In the genomic region with DNA sequence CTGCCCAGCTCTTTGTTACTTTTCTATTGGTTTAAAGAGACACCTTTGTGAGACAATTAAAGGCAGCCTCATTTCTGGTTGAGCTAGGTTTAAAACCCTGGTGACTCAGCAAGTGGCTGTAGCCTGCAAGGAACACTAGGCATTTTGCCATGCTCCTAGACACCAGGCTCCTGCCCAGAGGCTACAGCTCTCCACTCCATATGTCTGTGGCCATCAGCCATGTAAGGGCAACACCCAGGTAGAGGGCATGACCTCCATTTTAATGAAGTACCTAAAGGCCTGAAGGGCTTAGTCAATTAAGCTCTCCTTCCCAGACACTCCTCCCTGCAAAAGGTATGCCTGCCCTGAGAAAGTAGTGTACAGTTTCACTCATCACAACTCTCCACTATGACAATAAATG, we compare ENCODE assay signal across 21 mouse cellular contexts.
A peak's percentile ranks its signal among the peaks of the same experiment; 100 is the strongest.
DNase-seq lines count a peak whose midpoint lies in the region; ATAC-seq and TF ChIP-seq lines count a peak whose summit lies in the region.
"Had no signal": no experiment of that assay in that cellular context is flagged by ENCODE, and none has a peak within 500 bp of the region (broad histone marks: within the 10 kb centered on the region; RNA-seq: fewer than 3 reads in every experiment).

No protein-coding gene starts in this region.

- no peak overlapping the region for H3K27ac ChIP-seq in heart, embryonic 10.5 days
- H3K27ac ChIP-seq in liver, postnatal 0 days (ENCODE audit: low read depth) = no peak overlapping the region
- no peak overlapping the region for H3K27ac ChIP-seq in liver, embryonic 11.5 days (ENCODE audit: low read depth, low read length)
- H3K27ac ChIP-seq: embryonic facial prominence, embryonic 15.5 days; hindbrain, embryonic 10.5 days; hindbrain, embryonic 14.5 days; intestine, embryonic 15.5 days had no signal

- TF ChIP-seq CTCF in liver, postnatal 0 days (IDR thresholded peaks at IDR 0.05; ENCODE audit: low read depth) = no peak
- TF ChIP-seq CTCF in lung, adult 2 months (IDR thresholded peaks at IDR 0.05; ENCODE audit: insufficient read depth, low read length) = no peak

- no peak overlapping the region for H3K4me3 ChIP-seq in heart, embryonic 10.5 days
- H3K4me3 ChIP-seq in liver, postnatal 0 days (ENCODE audit: low read depth, low read length) = no peak overlapping the region
- H3K4me3 ChIP-seq in liver, embryonic 11.5 days (ENCODE audit: low read depth, low read length) = no peak overlapping the region
- H3K4me3 ChIP-seq in lung, adult 2 months (replicated peaks; ENCODE audit: extremely low read depth, low read depth, low read length) = no peak overlapping the region
- H3K4me3 ChIP-seq: embryonic facial prominence, embryonic 15.5 days; erythroblast, embryonic 14.5 days; heart, embryonic 12.5 days; hindbrain, embryonic 10.5 days; intestine, embryonic 15.5 days had no signal

- no peak for TF ChIP-seq EP300 in liver, postnatal 0 days (IDR thresholded peaks at IDR 0.05; ENCODE audit: low read depth)

- no peak overlapping the region for H3K4me2 ChIP-seq in liver, postnatal 0 days (ENCODE audit: low read depth, low read length)
- H3K4me2 ChIP-seq in liver, embryonic 11.5 days = no peak overlapping the region
- H3K4me2 ChIP-seq: embryonic facial prominence, embryonic 15.5 days; heart, embryonic 12.5 days; hindbrain, embryonic 14.5 days; intestine, embryonic 15.5 days had no signal

- no peaks in the 10 kb centered on the region for H3K36me3 ChIP-seq in heart, embryonic 10.5 days
- H3K36me3 ChIP-seq in liver, postnatal 0 days (replicated peaks; ENCODE audit: insufficient read depth, low read length) = no peaks in the 10 kb centered on the region
- H3K36me3 ChIP-seq in liver, embryonic 11.5 days (ENCODE audit: control insufficient read depth, insufficient read depth, low read length) = no peaks in the 10 kb centered on the region
- H3K36me3 ChIP-seq: embryonic facial prominence, embryonic 15.5 days; heart, embryonic 12.5 days; hindbrain, embryonic 10.5 days; intestine, embryonic 15.5 days had no signal

- peak; percentile 56 for DNase-seq in heart, embryonic 10.5 days (ENCODE audit: low spot score)
- DNase-seq in heart, postnatal 25 days (ENCODE audit: low spot score) = no peak
- DNase-seq in liver, postnatal 0 days = peak; percentile 5
- no peak for DNase-seq in liver, embryonic 11.5 days (ENCODE audit: low spot score)
- peak; percentile 32 for DNase-seq in NIH3T3 (ENCODE audit: low read depth)
- DNase-seq in gonadal fat pad, adult 2 months (ENCODE audit: low read depth) = peak; percentile 37
- no peak for DNase-seq in lung, adult 2 months
- DNase-seq: adrenal gland, adult 2 months; adrenal gland, postnatal 25 days; cerebellum, adult 18-20 months; cerebellum, adult 9-11 months; cerebellum, postnatal 36 days; gastrocnemius, postnatal 14 days; kidney, adult 18-20 months had no signal

- no peak overlapping the region for H3K9ac ChIP-seq in liver, postnatal 0 days (replicated peaks)
- H3K9ac ChIP-seq in liver, embryonic 11.5 days (ENCODE audit: low read depth, low read length) = no peak overlapping the region
- H3K9ac ChIP-seq: embryonic facial prominence, embryonic 15.5 days; heart, embryonic 12.5 days; hindbrain, embryonic 14.5 days; intestine, embryonic 15.5 days had no signal

- intact Hi-C loops in heart, postnatal 25 days (cut with DNase I) = no loop called here

- H3K4me1 ChIP-seq in heart, embryonic 10.5 days = peaks cover 15% of the 10 kb centered on the region; the same call in 1 of the 2 replicates
- H3K4me1 ChIP-seq in liver, postnatal 0 days (ENCODE audit: insufficient read depth) = no peaks in the 10 kb centered on the region
- no peaks in the 10 kb centered on the region for H3K4me1 ChIP-seq in liver, embryonic 11.5 days (replicated peaks; ENCODE audit: control insufficient read depth, insufficient read depth, low read length)
- H3K4me1 ChIP-seq in lung, adult 2 months (ENCODE audit: control insufficient read depth, insufficient read depth, low read length) = no peaks in the 10 kb centered on the region
- H3K4me1 ChIP-seq: embryonic facial prominence, embryonic 15.5 days; hindbrain, embryonic 10.5 days; intestine, embryonic 15.5 days had no signal

- no peak for TF ChIP-seq POLR2A in lung, adult 2 months (IDR thresholded peaks at IDR 0.05; ENCODE audit: borderline replicate concordance, extremely low read depth, low read depth, low read length)

- H3K9me3 ChIP-seq in heart, embryonic 10.5 days = no peaks in the 10 kb centered on the region
- no peaks in the 10 kb centered on the region for H3K9me3 ChIP-seq in liver, postnatal 0 days (ENCODE audit: low read length)
- H3K9me3 ChIP-seq in liver, embryonic 11.5 days (ENCODE audit: control insufficient read depth, low read length) = no peaks in the 10 kb centered on the region
- H3K9me3 ChIP-seq: embryonic facial prominence, embryonic 15.5 days; heart, embryonic 12.5 days; hindbrain, embryonic 10.5 days; intestine, embryonic 15.5 days had no signal

- no peaks in the 10 kb centered on the region for H3K27me3 ChIP-seq in heart, embryonic 10.5 days (ENCODE audit: insufficient read depth, poor library complexity, severe bottlenecking)
- no peaks in the 10 kb centered on the region for H3K27me3 ChIP-seq in liver, postnatal 0 days (ENCODE audit: insufficient read depth, low read length)
- no peaks in the 10 kb centered on the region for H3K27me3 ChIP-seq in liver, embryonic 11.5 days (replicated peaks; ENCODE audit: control insufficient read depth, insufficient read depth, low read length)
- H3K27me3 ChIP-seq: embryonic facial prominence, embryonic 15.5 days; heart, embryonic 12.5 days; intestine, embryonic 15.5 days had no signal

- no peak for ATAC-seq in liver, postnatal 0 days
- no peak for ATAC-seq in liver, embryonic 11.5 days (replicated peaks; ENCODE audit: low FRiP score)
- ATAC-seq: forebrain, embryonic 16.5 days; intestine, embryonic 15.5 days had no signal

Comparison
In these comparisons a context has a peak if more than half of its experiments do, and no peak if none do; other contexts are left out.
1. DNase-seq: peak in heart, embryonic 10.5 days (single experiment), liver, postnatal 0 days (single experiment), NIH3T3 (single experiment) and gonadal fat pad, adult 2 months (single experiment); none in heart, postnatal 25 days (single experiment), liver, embryonic 11.5 days (single experiment) and lung, adult 2 months (single experiment).